Mouse (Mus musculus) C2C12 (cell line): ENCODE measurements around the gene Kxd1.

Experiments used
- CEBPB ChIP-seq: IDR thresholded peaks from one replicate; pipeline ENCODE4 v1.6.1; 2011; ENCODE audit warnings: low read depth, mild to moderate bottlenecking, control low read depth, moderate library complexity
- CTCF ChIP-seq: IDR thresholded peaks from one replicate; pipeline ENCODE4 v1.5.1; 2011; ENCODE audit not compliant: control insufficient read depth, insufficient read depth, insufficient read length
- FOSL1 ChIP-seq: IDR thresholded peaks from one replicate; pipeline ENCODE4 v1.8.0; 2011; ENCODE audit warnings: mild to moderate bottlenecking, low read length; ENCODE audit not compliant: poor library complexity, insufficient read depth, severe bottlenecking
- MAX ChIP-seq: IDR thresholded peaks from one replicate; pipeline ENCODE4 v1.6.1; 2011; ENCODE audit warnings: mild to moderate bottlenecking, control low read depth
- MYOD1 ChIP-seq: IDR thresholded peaks from one replicate; pipeline ENCODE4 v1.6.1; 2011; ENCODE audit warnings: low read depth; ENCODE audit not compliant: control insufficient read depth, insufficient read length
- MYOG ChIP-seq: IDR thresholded peaks from one replicate; pipeline ENCODE4 v1.6.1; 2011; ENCODE audit not compliant: control insufficient read depth, insufficient read length; ENCODE audit errors: extremely low read depth
- USF1 ChIP-seq: IDR thresholded peaks from one replicate; pipeline ENCODE4 v1.6.1; 2011; ENCODE audit warnings: low read depth, mild to moderate bottlenecking, control low read depth, moderate library complexity

DNA sequence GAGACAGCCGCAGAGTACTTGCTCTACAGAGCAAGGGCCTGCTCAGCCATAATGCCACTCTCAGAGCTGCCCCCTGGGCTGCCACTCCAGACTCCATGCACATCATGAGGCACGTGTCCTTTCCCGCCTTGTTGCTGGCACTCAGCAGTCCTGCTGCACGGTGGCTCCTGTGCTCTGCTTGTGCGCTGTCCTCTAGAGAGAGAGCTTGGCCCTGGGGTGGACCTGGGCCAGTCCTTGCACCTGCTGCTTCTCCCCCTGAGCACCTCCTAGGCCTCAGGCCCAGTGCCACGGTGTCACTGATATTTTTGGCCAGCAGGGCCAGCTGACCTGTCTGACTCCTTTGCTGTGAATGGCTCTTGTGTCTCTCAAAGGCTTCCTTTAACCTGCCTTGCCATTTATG is 43.2 kb upstream of the Kxd1 start:
- TF ChIP-seq CTCF (no peak), USF1 (no peak), MAX (no peak), MYOD1 (no peak), MYOG (no peak), FOSL1 (no peak), CEBPB (no peak)
